Mouse (Mus musculus) urinary bladder, adult 18-20 months (tissue): Measurements from ENCODE around the gene Syt1.

Experiments used
- DNase-seq, 2 experiments: peaks; one replicate each; pipeline ENCODE4 v3.0.0; 2022; ENCODE audit warnings: low spot score in 2 of 2, mixed read lengths in 2 of 2

The Syt1 gene

DNA sequence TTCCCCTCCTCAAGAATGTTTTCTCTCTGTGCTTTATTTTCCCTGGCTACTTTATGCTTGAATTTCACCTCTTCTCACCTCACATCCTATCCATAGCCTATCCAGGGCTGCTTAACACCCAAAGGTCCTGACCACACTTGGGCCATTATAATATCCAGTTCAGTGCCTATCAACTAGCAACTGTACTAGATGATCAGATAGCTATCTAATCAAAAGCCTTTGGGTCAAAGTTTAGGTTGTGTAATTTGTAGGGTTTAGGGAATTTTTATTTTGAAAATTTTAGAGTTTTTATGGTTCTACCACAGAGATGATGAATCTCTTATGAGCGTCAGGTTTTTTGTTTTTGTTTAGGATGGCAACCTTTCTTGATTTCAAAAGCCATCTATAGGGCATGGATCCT is 125.0 kb downstream of the Syt1 start:
- no peak for DNase-seq

DNA sequence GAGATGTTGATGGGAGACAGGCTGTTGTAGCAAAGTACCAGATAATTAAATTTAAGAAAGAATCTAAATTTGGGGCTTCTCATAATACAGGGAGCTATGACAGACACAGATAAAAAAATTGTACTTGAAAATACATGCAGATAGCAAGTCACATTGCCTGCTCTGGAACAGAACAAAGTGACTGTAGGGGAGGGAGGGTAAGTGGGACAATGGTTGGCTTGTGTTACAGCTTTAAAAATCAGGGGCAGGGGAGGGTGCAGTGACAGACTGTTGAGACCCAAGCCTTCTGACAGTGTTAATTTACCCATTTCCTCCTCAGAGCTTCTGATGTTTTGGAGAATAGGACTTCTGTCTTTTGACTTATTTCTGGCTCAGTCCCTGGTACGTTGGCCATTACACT is 126.3 kb downstream of the Syt1 start:
- DNase-seq, result no peak

DNA sequence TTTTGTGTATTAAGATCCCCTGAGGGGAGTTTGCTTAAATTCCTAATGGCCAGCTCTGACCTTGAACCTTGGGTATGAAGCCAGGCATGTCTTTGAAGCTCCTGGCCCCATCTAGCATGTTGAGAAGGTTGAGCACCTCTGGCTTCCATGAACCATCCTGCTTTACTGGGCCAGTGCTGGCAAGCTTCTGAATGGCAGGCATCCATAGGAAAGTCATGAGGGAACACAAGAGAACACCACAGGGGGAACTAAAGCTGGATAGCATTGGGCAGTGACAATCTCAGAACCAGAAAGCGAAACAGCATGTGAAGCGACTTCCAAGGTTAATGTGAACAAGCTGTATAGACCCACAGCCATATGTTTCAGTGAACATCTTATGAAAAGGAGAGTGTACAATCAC is 130.4 kb downstream of the Syt1 start:
- no peak for DNase-seq

DNA sequence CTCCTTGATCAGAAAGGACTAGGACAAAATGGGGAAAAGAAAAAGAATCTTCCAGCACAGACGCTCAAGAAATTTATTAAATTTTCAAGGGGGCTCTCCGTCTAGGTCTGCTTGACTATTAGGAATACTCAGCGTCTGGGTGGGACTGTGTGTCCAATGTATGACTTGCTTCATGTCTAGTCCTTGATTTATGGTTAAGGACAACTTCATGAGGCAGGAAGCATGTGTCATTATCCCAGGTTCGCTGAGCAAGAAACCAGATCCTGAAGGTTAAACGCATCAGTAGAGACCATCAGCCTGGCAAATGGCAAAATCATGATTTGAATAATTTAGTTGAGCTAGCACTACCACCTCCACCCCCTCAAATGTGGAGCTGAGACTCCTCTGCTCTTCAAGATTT is 135.1 kb downstream of the Syt1 start:
- no peak for DNase-seq

DNA sequence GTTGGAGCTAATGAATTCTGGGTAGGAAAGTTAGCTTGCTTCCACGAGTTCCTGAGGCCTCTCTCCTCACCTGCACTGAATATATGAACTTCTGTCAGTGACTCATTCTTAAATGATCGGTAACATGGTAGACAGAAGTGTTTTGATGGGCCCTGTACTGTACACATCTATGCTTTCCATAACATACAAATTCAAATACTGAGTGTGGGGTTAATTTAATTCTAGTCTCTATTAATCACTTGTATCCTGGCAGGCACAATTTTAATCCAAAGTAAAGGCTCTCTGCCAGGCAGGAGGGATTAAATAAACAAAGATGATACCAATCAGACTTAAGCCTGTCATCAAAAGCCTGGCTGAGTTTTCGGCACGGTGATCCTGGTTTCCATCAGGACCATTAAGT is 136.1 kb downstream of the Syt1 start:
- no peak for DNase-seq

DNA sequence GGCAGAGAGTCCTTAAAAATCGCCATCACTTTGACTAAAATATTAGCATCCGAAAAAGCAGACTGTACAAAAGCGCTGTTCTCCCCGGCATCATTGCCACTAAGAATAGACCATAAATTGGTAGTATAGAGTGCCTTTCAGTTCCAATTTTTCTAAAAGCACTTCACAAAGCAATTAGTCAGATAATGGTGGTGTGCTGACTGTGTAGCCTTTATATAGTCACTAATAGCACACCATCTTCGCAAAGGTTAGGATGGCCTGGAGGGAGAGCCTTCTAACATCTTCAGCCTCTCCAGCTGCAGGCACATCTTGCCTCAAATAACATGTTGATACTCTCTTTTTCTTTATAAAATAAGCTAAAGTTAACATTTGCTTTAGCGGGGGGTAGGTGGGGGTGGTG is 138.4 kb downstream of the Syt1 start:
- DNase-seq, result no peak

DNA sequence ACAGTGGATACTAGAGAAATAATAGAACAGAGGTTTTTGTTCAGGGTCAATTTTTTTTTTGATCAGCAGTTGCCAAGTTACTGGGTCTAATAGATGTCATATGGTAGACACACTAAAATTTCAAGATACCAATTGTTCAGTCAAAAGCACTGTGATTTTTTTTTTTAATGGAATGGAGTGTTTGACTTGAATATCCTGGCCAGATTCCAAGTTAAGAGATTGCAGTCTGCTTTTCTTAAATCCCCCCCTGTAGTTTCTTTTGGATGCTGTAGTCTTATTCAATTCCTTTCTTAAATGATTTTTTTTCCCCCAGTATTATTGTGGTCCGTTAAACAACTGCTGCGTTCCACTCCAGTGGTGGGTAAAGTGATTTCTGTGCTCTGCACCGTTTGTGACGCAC is 140.2 kb downstream of the Syt1 start:
- no peak for DNase-seq

DNA sequence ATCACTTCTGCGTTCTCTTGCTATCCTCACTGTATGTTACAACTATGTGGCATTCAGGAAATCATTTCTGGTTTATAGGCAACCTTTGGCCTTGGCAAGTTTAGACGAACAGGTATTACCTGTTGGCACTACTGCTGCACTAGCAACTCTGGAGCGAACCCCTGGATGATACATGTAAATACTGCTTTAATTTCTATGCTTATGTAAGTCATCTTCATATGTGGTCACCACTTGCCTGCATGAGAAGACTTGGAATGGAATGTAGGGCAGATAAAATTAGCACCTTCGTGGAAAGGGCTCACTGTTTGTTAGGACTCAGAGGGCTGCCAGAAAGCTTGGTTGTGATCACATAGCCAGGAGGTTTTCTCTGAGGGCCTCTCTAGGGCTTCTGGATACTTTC is 142.6 kb downstream of the Syt1 start:
- no peak for DNase-seq

DNA sequence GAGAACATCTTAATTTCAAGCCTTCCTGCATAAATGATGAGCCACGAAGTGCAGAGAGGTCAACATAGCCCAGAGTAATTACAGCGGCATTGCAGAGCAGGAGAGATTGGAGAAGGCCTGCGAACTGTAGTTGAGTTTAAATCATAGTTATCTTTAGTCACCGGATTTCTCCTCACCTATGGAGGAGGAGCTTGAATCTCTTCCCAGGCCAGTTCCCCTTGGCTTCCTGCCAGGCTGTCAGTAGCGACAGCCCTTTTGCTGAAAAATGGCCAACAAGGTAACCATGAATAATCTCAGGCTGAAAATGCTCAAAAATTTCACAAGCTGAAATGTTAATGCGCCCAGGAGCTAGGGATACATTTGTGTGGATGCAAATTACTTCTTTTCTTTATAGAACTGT is 143.6 kb downstream of the Syt1 start:
- DNase-seq, result no peak

DNA sequence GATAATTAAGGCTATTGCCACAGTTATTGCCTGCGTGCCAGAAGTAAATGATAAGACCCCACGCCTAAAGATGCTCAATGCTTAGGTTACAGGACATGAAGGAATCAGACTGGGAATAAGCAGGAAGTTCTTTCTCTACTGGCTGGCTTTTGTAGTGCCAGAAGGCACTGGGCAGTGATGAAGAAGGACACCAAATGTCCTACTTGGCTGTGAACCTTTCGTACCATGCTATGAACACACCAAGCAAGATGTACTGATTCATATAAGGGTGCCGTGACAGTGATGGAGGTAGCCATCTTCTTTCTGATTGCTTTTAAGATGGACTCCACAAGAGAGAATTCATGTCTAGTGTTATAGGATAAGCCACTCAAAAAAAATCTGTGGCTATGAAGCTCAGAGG is 145.2 kb downstream of the Syt1 start:
- no peak for DNase-seq

DNA sequence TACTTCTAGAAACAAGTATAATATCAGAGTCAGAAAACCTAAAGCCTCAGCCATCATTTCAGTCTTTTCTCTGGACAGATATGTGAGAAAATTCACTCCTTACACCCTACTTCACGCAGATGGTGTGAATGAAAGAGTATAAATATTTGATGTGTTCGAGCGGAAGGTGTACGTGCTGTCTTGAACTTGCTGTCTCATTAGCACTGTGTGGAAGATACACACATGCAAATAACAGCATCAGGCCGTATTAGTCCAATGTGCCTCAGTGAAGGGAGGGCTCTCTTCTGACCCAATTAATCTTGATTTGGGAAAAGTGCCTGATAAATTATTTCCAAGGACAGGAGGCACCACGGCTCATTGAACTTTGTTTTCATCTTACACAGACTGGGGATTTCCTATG is 154.8 kb downstream of the Syt1 start:
- DNase-seq, result no peak

DNA sequence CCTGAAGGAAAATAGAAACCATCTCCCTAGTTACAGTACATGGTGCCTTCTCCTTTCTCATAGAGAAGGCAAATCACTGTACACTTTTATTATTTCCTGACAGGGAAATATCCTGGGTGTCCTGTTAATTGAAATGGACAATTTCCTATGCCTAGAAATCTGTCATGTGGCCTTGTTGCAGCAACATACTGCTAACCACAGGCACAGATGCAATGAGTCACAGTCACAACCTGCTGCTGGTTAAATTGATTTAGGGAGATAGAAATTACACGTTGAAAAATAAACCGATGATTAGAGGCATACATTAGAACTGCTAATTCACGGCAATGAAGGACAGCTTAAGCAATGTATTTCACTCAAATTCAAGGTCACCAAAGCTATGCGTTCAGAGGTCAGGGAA is 158.0 kb downstream of the Syt1 start:
- DNase-seq, result no peak

DNA sequence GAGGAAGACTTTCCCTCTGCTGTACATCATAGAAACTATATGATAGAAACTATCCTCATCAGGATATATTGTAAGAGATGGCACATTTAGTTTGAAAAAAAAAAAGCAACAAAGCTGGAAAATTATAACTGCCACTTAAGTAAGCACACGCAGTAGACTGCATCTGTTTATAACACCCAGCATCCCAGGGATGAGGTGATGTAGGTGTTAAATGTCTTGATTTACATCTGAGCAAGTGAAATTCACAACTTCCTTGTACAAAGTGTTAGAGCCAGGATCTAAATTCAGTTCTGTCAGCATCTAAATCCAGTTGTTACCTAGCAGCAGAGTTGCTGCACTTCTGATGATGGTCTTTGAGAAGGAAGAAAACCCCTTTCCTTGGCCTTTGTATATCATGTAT is 173.3 kb downstream of the Syt1 start:
- DNase-seq, result no peak

DNA sequence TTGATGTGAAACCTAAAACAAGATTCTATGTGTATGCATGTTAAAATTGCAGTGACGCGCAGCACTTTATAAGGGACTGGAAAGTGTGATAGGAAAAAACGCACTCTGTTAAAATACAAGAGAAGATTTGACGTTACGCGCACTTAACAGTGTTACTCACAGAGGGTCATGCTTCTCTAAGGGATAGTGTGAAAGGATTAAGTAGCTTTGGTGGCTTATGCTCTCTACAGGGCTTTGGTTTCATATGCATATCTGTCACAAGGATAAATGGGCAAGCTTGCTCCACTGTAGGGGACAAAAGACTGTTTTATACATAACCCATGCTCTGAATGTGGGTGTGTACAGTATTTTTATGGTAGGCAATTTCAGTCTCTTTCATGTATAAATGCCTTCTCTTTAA is 178.5 kb downstream of the Syt1 start:
- no peak for DNase-seq

DNA sequence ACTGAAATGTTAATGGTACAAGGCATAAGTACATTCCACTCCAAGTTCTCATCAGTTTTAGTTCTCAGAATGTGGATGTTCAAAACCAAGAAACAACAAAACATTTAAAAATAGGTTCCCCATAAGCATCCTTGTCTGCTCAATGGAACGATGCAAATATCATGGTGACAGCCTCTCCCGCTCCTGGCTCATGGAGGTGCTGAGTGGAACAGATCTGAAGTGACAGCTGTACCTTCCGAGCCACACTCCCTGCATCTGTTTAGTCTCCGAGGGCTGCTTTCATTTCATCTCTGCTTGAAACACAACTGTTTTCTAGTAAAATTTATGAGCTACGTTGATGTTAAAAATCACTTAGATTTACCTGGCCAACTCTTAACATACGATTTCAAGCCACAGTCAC is 179.0 kb downstream of the Syt1 start:
- DNase-seq, result no peak

DNA sequence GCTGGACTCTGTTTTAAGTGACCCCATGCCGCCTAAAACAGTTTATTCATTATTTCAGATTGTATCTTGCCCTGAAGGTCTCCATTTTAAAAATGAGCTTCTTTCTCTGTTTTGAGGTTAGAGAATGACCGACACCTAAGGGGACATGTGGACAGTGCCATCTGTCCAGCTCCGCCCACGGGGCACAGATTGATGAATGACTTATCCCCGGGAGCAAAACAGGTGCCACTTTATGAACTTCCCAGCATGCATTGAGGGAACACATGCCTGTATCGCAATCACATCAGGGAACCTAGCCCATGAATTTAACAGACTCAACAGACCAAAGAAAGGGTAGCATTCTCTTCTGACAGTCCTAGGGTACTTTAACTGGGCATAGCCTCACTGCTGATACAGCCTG is 188.5 kb downstream of the Syt1 start:
- no peak for DNase-seq

DNA sequence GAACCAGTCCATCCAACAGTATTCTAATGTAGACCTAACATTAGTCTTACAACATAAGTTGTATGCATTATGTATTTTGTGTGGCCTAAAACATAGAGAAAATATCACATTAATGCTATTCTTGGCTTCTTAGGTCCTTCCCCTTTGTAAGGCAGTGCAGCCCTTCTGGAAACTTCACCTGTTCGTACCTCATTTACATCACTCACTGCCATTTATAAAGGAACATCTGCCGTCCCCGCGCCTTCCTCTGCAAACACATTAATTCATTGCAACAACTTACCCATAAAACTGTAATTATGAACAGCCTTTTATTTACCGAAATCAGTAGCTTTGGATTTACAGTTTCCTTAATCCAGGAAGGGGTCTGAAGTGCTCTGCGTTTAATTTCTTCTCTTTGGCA is 195.4 kb downstream of the Syt1 start:
- no peak for DNase-seq

DNA sequence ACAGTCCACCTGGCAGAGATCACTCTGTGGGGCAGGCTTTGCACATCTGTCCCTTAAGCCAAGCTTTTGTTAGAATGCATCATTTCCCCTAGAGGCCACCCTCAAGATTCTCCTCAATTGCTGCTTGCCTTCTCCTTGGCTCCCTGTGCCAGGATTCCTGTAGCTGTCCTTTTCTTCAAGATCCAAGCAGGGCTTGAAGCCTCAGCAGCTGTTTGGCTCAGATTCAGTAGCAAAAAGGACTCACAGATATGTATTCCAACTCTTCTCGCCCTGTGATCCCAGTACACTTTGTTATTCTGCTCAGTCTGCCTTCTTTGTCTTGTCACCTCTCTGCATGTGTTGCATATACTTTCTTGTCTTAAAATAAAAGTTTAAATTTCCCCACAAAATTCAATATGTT is 206.4 kb downstream of the Syt1 start:
- no peak for DNase-seq

DNA sequence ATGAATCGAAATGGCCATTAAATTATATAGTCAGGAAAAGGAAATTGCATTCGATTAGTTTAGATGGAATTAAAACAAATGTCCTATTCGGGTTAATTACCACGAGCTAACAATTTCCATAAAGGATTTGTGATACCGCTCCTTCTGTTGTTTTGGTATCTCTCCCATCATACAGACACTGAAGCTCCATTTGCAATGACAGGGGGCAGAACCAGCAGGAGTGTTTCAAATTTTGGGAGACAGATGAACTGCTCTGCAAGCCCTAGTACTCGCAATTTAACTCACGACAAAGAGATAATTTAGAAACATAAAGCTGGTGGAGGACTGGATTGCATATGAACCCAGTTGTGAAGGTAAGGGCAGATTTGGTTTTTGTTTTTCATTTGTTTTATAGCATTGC is 210.0 kb downstream of the Syt1 start:
- DNase-seq, result no peak

DNA sequence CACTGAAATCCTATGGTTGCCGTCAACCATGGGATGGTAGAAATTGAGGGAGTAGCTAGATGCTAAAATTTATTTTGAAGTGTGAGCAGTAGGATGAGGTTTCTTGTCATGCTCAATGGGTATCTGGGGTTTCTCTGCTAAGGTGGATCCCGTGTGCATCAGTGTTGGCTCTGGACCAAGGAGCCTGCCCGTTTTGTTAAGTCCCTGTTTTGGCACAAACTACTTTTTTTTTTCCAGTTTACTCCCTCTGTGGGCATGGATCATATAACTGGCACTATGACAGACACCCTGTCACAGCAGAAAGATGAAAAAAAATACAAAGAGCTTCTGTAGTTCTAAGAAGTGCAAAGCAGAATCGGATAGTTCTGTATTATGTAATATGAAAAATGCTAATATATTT is 212.0 kb downstream of the Syt1 start:
- no peak for DNase-seq

DNA sequence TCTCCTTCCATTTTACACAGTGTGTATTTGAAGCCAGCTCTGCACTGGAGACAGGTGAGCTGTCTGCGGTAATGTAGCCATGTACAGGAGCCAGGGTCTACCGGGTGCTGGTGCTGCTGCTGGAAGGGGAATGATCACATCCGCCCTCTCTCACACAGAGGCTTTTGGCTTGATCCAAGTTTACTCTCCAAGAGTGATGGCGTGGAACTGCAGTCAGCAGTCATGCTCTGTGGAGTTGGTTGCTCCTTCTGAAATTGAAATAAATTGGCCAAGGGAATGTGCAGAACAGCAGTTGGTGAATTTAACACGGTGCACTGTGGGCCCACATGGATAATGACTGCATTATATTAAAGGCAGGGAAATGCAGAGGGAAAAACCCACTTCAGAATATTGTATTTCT is 228.0 kb downstream of the Syt1 start:
- DNase-seq, result no peak

DNA sequence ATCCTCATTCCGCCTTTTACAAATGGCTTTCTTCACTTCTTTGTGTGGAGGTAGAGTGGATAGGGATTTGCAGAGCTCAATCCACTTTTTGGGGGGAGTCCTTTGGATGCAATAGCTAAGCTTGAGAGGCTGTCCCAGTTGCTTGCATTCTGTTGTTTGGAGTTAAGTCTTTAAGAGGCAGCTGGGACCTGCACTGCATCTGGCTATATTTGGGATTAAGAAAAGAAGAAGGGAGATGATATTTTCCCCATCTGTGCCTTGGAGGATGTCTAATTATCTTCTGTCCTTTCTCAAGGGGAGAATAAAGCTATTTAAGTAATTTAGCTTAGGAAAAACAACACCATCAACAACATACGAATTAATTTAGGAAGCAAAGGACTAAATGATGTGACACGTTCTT is 230.2 kb downstream of the Syt1 start:
- no peak for DNase-seq

DNA sequence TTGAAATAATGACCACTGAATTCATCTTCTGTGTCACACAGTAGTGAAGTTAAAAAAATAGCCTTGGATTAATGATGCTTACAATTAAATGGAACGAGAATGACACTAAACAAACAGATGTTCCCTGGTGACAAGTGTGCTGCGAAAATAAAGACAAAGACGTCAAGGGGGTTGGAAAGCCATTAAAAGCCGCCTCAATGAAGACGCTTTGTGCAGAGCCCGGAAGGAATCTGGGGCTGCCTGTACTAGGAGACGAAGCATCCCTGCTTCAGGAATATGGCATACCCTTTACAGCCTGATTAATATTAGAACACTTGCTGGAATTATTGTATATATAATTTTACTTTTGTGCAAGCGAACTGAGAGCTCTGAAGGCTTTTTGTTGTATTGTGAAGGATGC is 234.0 kb downstream of the Syt1 start:
- no peak for DNase-seq

DNA sequence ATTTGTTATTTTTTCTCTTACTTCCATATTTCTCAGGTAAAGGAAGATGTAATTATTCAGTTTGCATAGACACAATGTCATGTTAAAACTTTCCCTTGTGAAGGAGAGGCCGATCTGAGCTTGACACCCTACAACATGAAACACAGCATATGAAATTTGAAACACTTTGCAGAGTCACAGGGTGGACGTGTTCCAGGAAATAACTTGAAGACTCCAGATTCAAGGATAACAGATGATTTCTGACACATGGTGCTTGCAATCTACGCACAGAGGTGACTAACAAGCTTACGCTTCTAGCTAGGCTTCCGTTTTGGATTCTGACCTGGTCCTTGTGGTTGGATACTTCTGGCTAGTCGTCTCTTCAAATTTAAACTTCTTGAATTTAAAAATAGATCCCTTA is 239.7 kb downstream of the Syt1 start:
- DNase-seq, result no peak

DNA sequence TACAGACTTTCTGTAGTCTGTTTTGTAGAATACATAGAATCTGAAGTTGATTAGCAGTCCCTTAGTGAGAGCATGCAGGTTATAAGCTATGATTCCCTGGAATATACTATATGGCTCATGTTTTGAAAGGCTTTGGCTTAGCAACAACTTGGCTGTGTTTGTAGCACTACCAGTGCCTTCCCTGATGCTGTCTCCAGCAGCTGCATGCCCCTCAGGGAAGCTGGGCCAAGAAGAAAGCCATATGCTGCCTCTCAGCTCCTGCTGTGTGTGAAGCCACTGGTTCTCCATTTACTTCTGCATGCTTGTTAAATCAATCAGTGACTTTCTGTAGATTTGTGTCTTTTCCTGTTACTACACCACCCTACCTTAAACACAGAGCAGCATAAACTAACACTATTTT is 245.2 kb downstream of the Syt1 start:
- DNase-seq, result no peak
